Mouse (Mus musculus): Measurements from ENCODE around the gene Tmem230. TPM values are rescaled to one million over a fixed set of nuclear protein-coding genes. Genes with fewer than 3 reads are reported as not detected.

The Tmem230 gene
- polyA plus RNA-seq, 1 experiment from 2014 or later: 35.5 TPM

GRCm38 (mm10) chr2:132269217-132269616 is 21.6 kb upstream of the Tmem230 start:
- Histone ChIP-seq H3K4me1 (peaks cover 51% of the 10 kb centered on the region), H3K36me3 (no peaks in the 10 kb centered on the region), H3K27ac (replicated peaks) (no peak overlapping the region), H3K4me2 (no peak overlapping the region), H3K27me3 (replicated peaks) (no peaks in the 10 kb centered on the region), H3K4me3 (no peak overlapping the region), H3K9ac (no peak overlapping the region), H3K9me3 (no peaks in the 10 kb centered on the region)
- WGBS: 61% methylated on average over 3 of the region's 3 CpGs
- ATAC-seq (ENCODE audit: extremely low read depth, insufficient number of reproducible peaks, low FRiP score, low TSS enrichment): no peak

GRCm38 (mm10) chr2:132266086-132266485 is 18.5 kb upstream of the Tmem230 start:
- no peak for ATAC-seq (ENCODE audit: extremely low read depth, insufficient number of reproducible peaks, low FRiP score, low TSS enrichment)
- Histone ChIP-seq H3K9ac (no peak overlapping the region), H3K9me3 (no peaks in the 10 kb centered on the region), H3K36me3 (no peaks in the 10 kb centered on the region), H3K4me2 (no peak overlapping the region), H3K27me3 (replicated peaks) (no peaks in the 10 kb centered on the region), H3K27ac (replicated peaks) (no peak overlapping the region), H3K4me3 (no peak overlapping the region), H3K4me1 (peaks cover 52% of the 10 kb centered on the region)
- WGBS: 83% methylated on average over 3 of the region's 3 CpGs

- no peak overlapping the region for H3K27ac ChIP-seq (replicated peaks)
Measured at GRCm38 (mm10) chr2:132265196-132265595, 17.6 kb upstream of the Tmem230 start.

GRCm38 (mm10) chr2:132264266-132264710 is 16.7 kb upstream of the Tmem230 start:
- Histone ChIP-seq H3K27me3 (replicated peaks) (no peaks in the 10 kb centered on the region), H3K4me1 (peaks cover 34% of the 10 kb centered on the region), H3K4me3 (peak overlapping the region; percentile 92), H3K27ac (replicated peaks) (0 out of 2 replicates have a peak overlapping the region, but pooled peaks have one; percentile 12), H3K9me3 (no peaks in the 10 kb centered on the region), H3K9ac (peak overlapping the region; percentile 95), H3K36me3 (no peaks in the 10 kb centered on the region), H3K4me2 (peak overlapping the region; percentile 78)
- WGBS: 24% methylated on average over 6 of the region's 6 CpGs
- no peak for ATAC-seq (ENCODE audit: extremely low read depth, insufficient number of reproducible peaks, low FRiP score, low TSS enrichment)

More at GRCm38 (mm10) chr2:132265196-132265595, 17.6 kb upstream of the Tmem230 start:
- H3K9ac ChIP-seq: no peak overlapping the region
- H3K9me3 ChIP-seq: no peaks in the 10 kb centered on the region
- H3K4me3 ChIP-seq: no peak overlapping the region
- no peak overlapping the region for H3K4me2 ChIP-seq
- 80% methylated on average over 9 of the region's 9 CpGs for WGBS
- ATAC-seq (ENCODE audit: extremely low read depth, insufficient number of reproducible peaks, low FRiP score, low TSS enrichment): no peak
- H3K36me3 ChIP-seq: no peaks in the 10 kb centered on the region
- no peaks in the 10 kb centered on the region for H3K27me3 ChIP-seq (replicated peaks)
- peaks cover 43% of the 10 kb centered on the region for H3K4me1 ChIP-seq

- Histone ChIP-seq H3K27me3 (replicated peaks) (no peaks in the 10 kb centered on the region), H3K4me1 (peaks cover 29% of the 10 kb centered on the region), H3K9ac (peak overlapping the region; percentile 95), H3K27ac (replicated peaks) (peak overlapping the region; percentile 82), H3K9me3 (no peaks in the 10 kb centered on the region), H3K4me3 (peak overlapping the region; percentile 92), H3K36me3 (no peaks in the 10 kb centered on the region), H3K4me2 (peak overlapping the region; percentile 78)
- WGBS: 2% methylated on average over 47 of the region's 47 CpGs
- ATAC-seq (ENCODE audit: extremely low read depth, insufficient number of reproducible peaks, low FRiP score, low TSS enrichment): no peak; the same call in 1 of the 2 replicates
Measured at GRCm38 (mm10) chr2:132263421-132264265, 16.0 kb upstream of the Tmem230 start.

- H3K4me1 ChIP-seq: peaks cover 29% of the 10 kb centered on the region
- peak within 1 kb of the TSS; percentile 92 for H3K4me3 ChIP-seq
- H3K4me2 ChIP-seq: peak within 1 kb of the TSS; percentile 78
- peak within 1 kb of the TSS; percentile 95 for H3K9ac ChIP-seq
- ATAC-seq (ENCODE audit: extremely low read depth, insufficient number of reproducible peaks, low FRiP score, low TSS enrichment): peak; percentile 99
- WGBS: under 1% methylated on average over 48 of the region's 49 CpGs
- H3K36me3 ChIP-seq: no peaks in the 10 kb centered on the region
- H3K27ac ChIP-seq (replicated peaks): peak within 1 kb of the TSS; percentile 82
- no peaks in the 10 kb centered on the region for H3K27me3 ChIP-seq (replicated peaks)
- H3K9me3 ChIP-seq: no peaks in the 10 kb centered on the region
Measured at GRCm38 (mm10) chr2:132262879-132263398, 15.3 kb upstream of the Tmem230 start, which contains the start of gene Cds2. Cds2 (plus strand) TSS chr2:132263148.

GRCm38 (mm10) chr2:132262175-132262574 is 14.6 kb upstream of the Tmem230 start:
- H3K27ac ChIP-seq (replicated peaks): no peak overlapping the region
- peak overlapping the region; percentile 67; the same call in 1 of the 2 replicates for H3K4me2 ChIP-seq
- no peak overlapping the region for H3K9ac ChIP-seq
- H3K9me3 ChIP-seq: no peaks in the 10 kb centered on the region
- H3K4me3 ChIP-seq: no peak overlapping the region
- WGBS: 69% methylated on average over 6 of the region's 6 CpGs
- peaks cover 29% of the 10 kb centered on the region for H3K4me1 ChIP-seq
- H3K36me3 ChIP-seq: 0 out of 2 replicates have a peak, but pooled peaks cover under 1% of the 10 kb centered on the region
- H3K27me3 ChIP-seq (replicated peaks): no peaks in the 10 kb centered on the region
- ATAC-seq (ENCODE audit: extremely low read depth, insufficient number of reproducible peaks, low FRiP score, low TSS enrichment): no peak

GRCm38 (mm10) chr2:132260601-132261000 is 13.0 kb upstream of the Tmem230 start:
- WGBS: 85% methylated on average over 3 of the region's 3 CpGs
- Histone ChIP-seq H3K27ac (replicated peaks) (no peak overlapping the region), H3K9ac (no peak overlapping the region), H3K4me1 (peaks cover 20% of the 10 kb centered on the region), H3K9me3 (no peaks in the 10 kb centered on the region), H3K4me3 (no peak overlapping the region), H3K27me3 (replicated peaks) (no peaks in the 10 kb centered on the region), H3K36me3 (0 out of 2 replicates have a peak, but pooled peaks cover 3% of the 10 kb centered on the region), H3K4me2 (no peak overlapping the region)
- ATAC-seq (ENCODE audit: extremely low read depth, insufficient number of reproducible peaks, low FRiP score, low TSS enrichment): no peak

- H3K36me3 ChIP-seq: 0 out of 2 replicates have a peak, but pooled peaks cover 3% of the 10 kb centered on the region
- H3K9me3 ChIP-seq: no peaks in the 10 kb centered on the region
- H3K9ac ChIP-seq: no peak overlapping the region
- peaks cover 11% of the 10 kb centered on the region for H3K4me1 ChIP-seq
- H3K4me3 ChIP-seq: no peak overlapping the region
- ATAC-seq (ENCODE audit: extremely low read depth, insufficient number of reproducible peaks, low FRiP score, low TSS enrichment): no peak
- H3K27me3 ChIP-seq (replicated peaks): no peaks in the 10 kb centered on the region
- no peak overlapping the region for H3K27ac ChIP-seq (replicated peaks)
- WGBS: 82% methylated on average over 6 of the region's 6 CpGs
- no peak overlapping the region for H3K4me2 ChIP-seq
Measured at GRCm38 (mm10) chr2:132257350-132258068, 9.9 kb upstream of the Tmem230 start.

GRCm38 (mm10) chr2:132253603-132254002 is 6.0 kb upstream of the Tmem230 start:
- Histone ChIP-seq H3K36me3 (peaks cover 29% of the 10 kb centered on the region), H3K9ac (peak overlapping the region; percentile 82), H3K4me2 (peak overlapping the region; percentile 73), H3K27ac (replicated peaks) (peak overlapping the region; percentile 90), H3K27me3 (replicated peaks) (no peaks in the 10 kb centered on the region), H3K4me3 (peak overlapping the region; percentile 79), H3K9me3 (no peaks in the 10 kb centered on the region), H3K4me1 (peaks cover 41% of the 10 kb centered on the region)
- no peak for ATAC-seq (ENCODE audit: extremely low read depth, insufficient number of reproducible peaks, low FRiP score, low TSS enrichment)
- WGBS: 3% methylated on average over 7 of the region's 7 CpGs
